Mouse (Mus musculus) liver, embryonic 14.5 days (tissue): Measurements from ENCODE around the gene 4930402H24Rik. TPM values are rescaled to one million over a fixed set of nuclear protein-coding genes. Genes with fewer than 3 reads are reported as not detected.
A peak's percentile ranks its signal among the peaks of the same experiment; 100 is the strongest.

Experiments
- ATAC-seq: fragments of 200-750 bp; cut with Nextera tagmentation; 2 replicates; pipeline ENCODE4 v1.8.0; 2017; ENCODE audit warnings: moderate number of reproducible peaks, mild to moderate bottlenecking, moderate library complexity; ENCODE audit not compliant: insufficient read depth
- DNase-seq, 3 experiments: peaks; one replicate each; pipeline ENCODE4 v3.0.0-alpha.2; 2012 to 2013; ENCODE audit warnings: low read depth in 3 of 3, low spot score in 3 of 3
- H3K27ac ChIP-seq: fragments of 300-500 bp; sonication (generic); 2 replicates; pipeline ENCODE4 v1.5.1; 2014; ENCODE audit warnings: moderate library complexity, mild to moderate bottlenecking, control low read depth, inconsistent platforms
- H3K27me3 ChIP-seq: fragments of 300-500 bp; sonication (generic); 2 replicates; pipeline ENCODE4 v1.6.1; 2014; ENCODE audit warnings: mild to moderate bottlenecking, low read length, moderate library complexity; ENCODE audit not compliant: control insufficient read depth, insufficient read depth
- H3K36me3 ChIP-seq: fragments of 300-500 bp; sonication (generic); replicated peaks from 2 replicates; pipeline ENCODE4 v1.6.1; 2014; ENCODE audit warnings: low read depth; ENCODE audit not compliant: control insufficient read depth, insufficient read depth
- H3K4me1 ChIP-seq, 2 experiments: fragments of 200-500 bp in 1 of 2; fragments of 300-500 bp in 1 of 2; sonication (generic) in 1 of 2; replicated peaks; 2 replicates each; pipeline ENCODE4 v1.6.1; 2012 to 2014; ENCODE audit warnings: antibody characterized with exemption in 1 of 2, inconsistent platforms in 1 of 2, low read length in 1 of 2; ENCODE audit not compliant: control insufficient read depth in 2 of 2, insufficient read depth in 2 of 2
- H3K4me2 ChIP-seq: fragments of 300-500 bp; sonication (generic); 2 replicates; pipeline ENCODE4 v1.6.1; 2014; ENCODE audit warnings: low read depth, mild to moderate bottlenecking, control low read depth, moderate library complexity
- H3K4me3 ChIP-seq, 2 experiments: fragments of 200-500 bp in 1 of 2; fragments of 300-500 bp in 1 of 2; sonication (generic) in 1 of 2; 2 replicates each; pipeline ENCODE4 v1.5.1; 2012 to 2014; ENCODE audit warnings: low read depth in 2 of 2, low read length in 2 of 2, mild to moderate bottlenecking in 2 of 2, control low read depth in 1 of 2, inconsistent platforms in 1 of 2, moderate library complexity in 1 of 2; ENCODE audit not compliant: insufficient read depth in 1 of 2
- H3K9ac ChIP-seq: fragments of 300-500 bp; sonication (generic); replicated peaks from 2 replicates; pipeline ENCODE4 v1.6.1; 2014; ENCODE audit warnings: mild to moderate bottlenecking, control low read depth, moderate library complexity
- H3K9me3 ChIP-seq: fragments of 300-500 bp; sonication (generic); 2 replicates; pipeline ENCODE4 v1.6.1; 2016; ENCODE audit warnings: low read length, mixed read lengths; ENCODE audit not compliant: control insufficient read depth
- CTCF ChIP-seq: IDR thresholded peaks from 2 replicates; pipeline ENCODE4 v1.5.1; 2016; ENCODE audit warnings: antibody characterized with exemption, low read depth, control low read depth
- EP300 ChIP-seq: IDR thresholded peaks from 2 replicates; pipeline ENCODE4 v1.6.1; 2016; ENCODE audit warnings: antibody characterized with exemption, low read depth
- WGBS: fragments of 180-500 bp; shearing (Covaris S2); extraction: QIAGEN DNeasy Blood & Tissue Kit; methylation state at CpG from one replicate; pipeline ENCODE4 v1.1.7; 2014; ENCODE audit not compliant: insufficient replicate concordance; 5-methylcytosine and 5-hydroxymethylcytosine counted together
- polyA plus RNA-seq, 2 experiments: library from polyadenylated mRNA; depleted of rRNA in 1 of 2; stranded (reverse) in 1 of 2; unstranded in 1 of 2; fragments of >200 nt; fragmentation: Nextera tagmentation in 1 of 2; extraction: Ambion mirVana in 1 of 2; gene quantifications; 2 replicates each; pipeline versions ENCODE4 v1.2.1 to v1.2.3; 2012 to 2014

4930402H24Rik gene
- polyA plus RNA-seq, 2 experiments, result 4.4 to 6.9 TPM

- Histone ChIP-seq H3K9ac (no peak overlapping the region), H3K4me2 (no peak overlapping the region), H3K27ac (no peak overlapping the region), H3K27me3 (no peaks in the 10 kb centered on the region), H3K4me3 (no peak overlapping the region), H3K4me1 (no peaks in the 10 kb centered on the region), H3K36me3 (no peaks in the 10 kb centered on the region), H3K9me3 (no peaks in the 10 kb centered on the region)
- DNase-seq (no peak), ATAC-seq (no peak)
- WGBS, result 50% methylated on average over 3 of the region's 3 CpGs
- no peak for TF ChIP-seq CTCF
- no peak for TF ChIP-seq EP300
These were observed 10.4 kb upstream of the 4930402H24Rik start for GRCm38 (mm10) chr2:130916521-130917147.

GRCm38 (mm10) chr2:130914873-130915272 lies 8.7 kb upstream of the 4930402H24Rik start:
- no peak overlapping the region for H3K9ac ChIP-seq
- no peaks in the 10 kb centered on the region for H3K27me3 ChIP-seq
- no peak overlapping the region for H3K27ac ChIP-seq
- no peak for TF ChIP-seq EP300
- no peak for TF ChIP-seq CTCF
- no peak overlapping the region for H3K4me2 ChIP-seq
- DNase-seq (no peak), ATAC-seq (no peak)
- H3K36me3 ChIP-seq, result no peaks in the 10 kb centered on the region
- 73% methylated on average over 1 of the region's 1 CpGs for WGBS
- H3K4me1 ChIP-seq, result no peaks in the 10 kb centered on the region
- no peak overlapping the region for H3K4me3 ChIP-seq
- H3K9me3 ChIP-seq, result no peaks in the 10 kb centered on the region

- 48% methylated on average over 1 of the region's 1 CpGs for WGBS
- TF ChIP-seq EP300 (no peak), CTCF (no peak)
- DNase-seq, result no peak
- Histone ChIP-seq H3K36me3 (no peaks in the 10 kb centered on the region), H3K9ac (no peak overlapping the region), H3K27ac (no peak overlapping the region), H3K4me1 (peaks cover 6 to 14% of the 10 kb centered on the region in 2 experiments), H3K9me3 (no peaks in the 10 kb centered on the region), H3K4me2 (no peak overlapping the region), H3K27me3 (no peaks in the 10 kb centered on the region), H3K4me3 (no peak overlapping the region)
- ATAC-seq, result no peak
These were observed 5.5 kb upstream of the 4930402H24Rik start for GRCm38 (mm10) chr2:130911691-130912090.

GRCm38 (mm10) chr2:130906584-130907315 lies 544 bp upstream of the 4930402H24Rik start:
- ATAC-seq, result peak; percentile 66; the same call in 1 of the 2 replicates
- Histone ChIP-seq H3K27ac (peak overlapping the region; percentile 15; the same call in 1 of the 2 replicates), H3K27me3 (no peaks in the 10 kb centered on the region), H3K4me1 (peaks cover 13 to 19% of the 10 kb centered on the region in 2 experiments), H3K9ac (peak overlapping the region; percentile 75), H3K9me3 (no peaks in the 10 kb centered on the region), H3K4me2 (peak overlapping the region; percentile 90), H3K36me3 (no peaks in the 10 kb centered on the region), H3K4me3 (peak overlapping the region; percentile 77 to 83)
- no peak for TF ChIP-seq EP300
- no peak for TF ChIP-seq CTCF
- WGBS, result under 1% methylated on average over 58 of the region's 58 CpGs
- no peak for DNase-seq

GRCm38 (mm10) chr2:130898783-130899182 lies 7.4 kb downstream of the 4930402H24Rik start:
- H3K4me1 ChIP-seq, result peaks cover 0 to 5% of the 10 kb centered on the region in 2 experiments; a peak in 2 of 4 replicates
- ATAC-seq (peak; percentile 58), DNase-seq (peak in 1 of 3 experiments; percentile 20)
- no peak overlapping the region for H3K9ac ChIP-seq
- H3K27ac ChIP-seq, result peak overlapping the region; percentile 36; the same call in 1 of the 2 replicates
- H3K9me3 ChIP-seq, result no peaks in the 10 kb centered on the region
- no peaks in the 10 kb centered on the region for H3K36me3 ChIP-seq
- no peaks in the 10 kb centered on the region for H3K27me3 ChIP-seq
- no peak overlapping the region for H3K4me2 ChIP-seq
- 64% methylated on average over 2 of the region's 2 CpGs for WGBS
- TF ChIP-seq EP300 (no peak), CTCF (no peak)
- H3K4me3 ChIP-seq, result no peak overlapping the region
